Mouse (Mus musculus) right cerebral cortex, postnatal 10 days (tissue): ENCODE measurements at regions not wholly inside any gene's neighbourhood (a gene's known extent, or its start where the extent isn't known, plus 50 kb on each side); places are given as distances from the start of the nearest gene placed in this dataset.

Source experiments
- DNase-seq, 2 experiments: peaks; one replicate each; pipeline ENCODE4 v3.0.0; 2021; ENCODE audit warnings: low spot score in 2 of 2

DNA sequence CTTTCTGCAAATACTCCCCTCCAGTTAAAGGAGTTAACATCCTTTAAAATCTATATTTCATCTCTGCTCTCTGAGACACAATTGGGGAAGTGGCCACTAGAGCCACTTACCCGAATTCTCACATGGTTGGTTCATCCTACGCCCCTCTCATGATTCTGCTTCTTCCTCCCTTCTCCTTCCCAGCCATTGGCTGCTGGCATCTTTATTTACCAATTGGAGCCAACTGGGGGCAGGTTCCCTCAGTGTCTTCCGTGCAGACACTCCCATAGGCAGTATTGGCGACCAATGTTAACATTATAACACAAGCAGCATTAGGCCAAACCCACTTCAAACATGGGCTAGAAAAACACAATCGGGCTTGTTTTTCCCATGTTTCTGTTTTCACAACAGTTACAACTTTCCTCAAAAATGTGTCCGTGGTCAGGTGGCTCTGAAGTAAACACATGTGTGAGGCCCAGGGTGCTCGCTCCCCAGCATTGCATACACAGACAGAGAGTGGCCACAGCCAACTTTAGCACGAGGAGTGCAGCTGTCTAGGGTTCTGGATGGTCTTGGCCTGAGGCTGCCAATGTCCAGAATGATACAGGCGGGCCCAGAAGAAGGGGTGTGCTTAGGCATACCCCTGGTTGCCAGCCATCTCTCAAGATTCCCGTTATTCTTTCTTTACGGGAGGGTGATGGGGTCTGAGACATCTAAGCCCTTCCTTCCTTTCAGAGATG, 119.1 kb downstream of the Zfp706 start:
- DNase-seq = no peak

DNA sequence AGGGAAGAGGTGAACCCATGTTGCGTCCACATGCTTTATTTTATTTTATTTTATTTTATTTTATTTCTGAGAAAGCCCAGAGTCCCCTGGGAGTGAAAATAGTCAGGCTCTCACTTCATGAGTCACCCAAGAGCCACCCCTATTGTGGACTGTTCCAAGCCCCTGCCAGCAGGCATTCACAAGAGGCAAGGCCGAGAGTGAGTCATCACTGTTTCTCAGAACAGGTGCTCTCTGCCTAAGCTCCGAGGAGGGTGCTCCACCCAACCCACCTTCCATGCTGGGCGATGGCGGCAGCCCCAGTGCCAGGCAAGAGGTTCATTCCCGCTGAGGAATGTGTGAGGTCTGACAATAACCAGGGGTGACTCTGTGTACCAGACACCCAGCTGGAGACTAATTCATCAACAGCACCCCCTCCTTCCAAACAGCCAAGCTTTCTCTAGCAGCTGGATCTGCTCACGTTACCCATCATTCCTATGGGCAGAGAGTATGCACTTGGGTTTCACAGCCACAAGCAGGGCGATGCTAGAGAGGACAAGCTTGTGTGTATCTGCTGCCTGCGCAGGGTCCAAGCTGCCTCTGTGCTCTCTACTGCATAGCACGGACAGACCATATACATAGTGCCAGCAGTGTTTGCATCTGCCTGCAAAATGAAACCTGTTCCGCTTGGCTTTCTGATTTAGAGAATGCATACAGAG, 122.8 kb downstream of the Zfp706 start:
- no peak for DNase-seq

DNA sequence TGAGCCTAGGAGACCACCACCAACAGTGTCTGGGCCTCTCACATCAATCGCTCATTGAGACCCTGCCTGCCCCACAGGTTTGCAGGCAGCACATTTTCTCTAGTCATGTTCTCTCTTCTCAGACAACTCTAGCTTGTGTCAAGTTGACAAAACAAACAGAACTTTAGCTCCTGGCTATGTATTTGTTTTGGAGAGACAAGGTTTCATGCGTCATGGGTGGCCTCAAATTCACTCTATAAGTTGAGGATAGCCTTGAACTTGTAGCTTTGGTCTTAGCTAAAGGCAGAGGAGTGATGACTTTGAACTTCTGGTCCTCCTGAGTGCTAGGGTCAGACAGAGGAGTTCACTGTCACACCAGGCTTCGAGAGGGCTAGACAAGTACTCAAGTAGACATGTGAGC, 123.5 kb downstream of the Zfp706 start:
- DNase-seq = no peak

DNA sequence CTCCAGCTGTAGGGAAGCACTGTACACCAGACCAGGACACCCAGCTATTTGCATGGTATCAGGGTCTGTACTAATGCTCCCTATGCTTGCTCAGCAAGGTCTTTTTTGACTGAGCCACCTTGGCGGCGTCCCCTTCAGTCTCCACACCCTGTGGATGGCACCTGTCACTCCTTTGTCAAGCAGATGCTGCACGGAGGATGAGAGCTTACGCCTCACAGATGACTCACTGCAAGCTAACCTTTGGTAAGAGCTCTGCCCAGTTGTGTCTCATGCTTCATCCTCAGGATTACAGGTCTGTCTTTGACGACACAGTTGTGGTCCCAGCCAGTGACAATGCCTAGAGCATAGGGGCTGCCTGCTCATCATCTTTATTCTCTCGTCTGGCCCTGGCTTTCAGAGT, 124.4 kb downstream of the Zfp706 start:
- DNase-seq = no peak

DNA sequence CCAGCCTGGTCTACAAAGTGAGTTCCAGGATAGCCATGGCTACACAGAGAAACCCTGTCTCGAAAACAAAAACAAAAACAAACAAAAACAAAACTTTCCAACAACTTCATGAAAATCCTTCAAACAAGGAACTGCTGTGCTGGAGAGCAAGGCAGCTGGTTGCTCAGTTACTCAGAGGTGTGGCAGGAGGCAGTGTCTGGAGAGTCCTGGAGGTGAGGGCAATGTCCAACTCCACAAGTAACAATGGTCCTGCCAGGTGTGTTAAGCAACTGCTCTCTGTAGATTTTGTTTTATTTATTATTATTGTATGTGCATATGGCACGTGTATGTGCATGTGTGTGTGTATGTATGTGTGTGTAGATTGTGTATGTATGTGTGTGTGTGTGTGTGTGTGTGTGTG, 126.0 kb downstream of the Zfp706 start:
- DNase-seq = no peak

DNA sequence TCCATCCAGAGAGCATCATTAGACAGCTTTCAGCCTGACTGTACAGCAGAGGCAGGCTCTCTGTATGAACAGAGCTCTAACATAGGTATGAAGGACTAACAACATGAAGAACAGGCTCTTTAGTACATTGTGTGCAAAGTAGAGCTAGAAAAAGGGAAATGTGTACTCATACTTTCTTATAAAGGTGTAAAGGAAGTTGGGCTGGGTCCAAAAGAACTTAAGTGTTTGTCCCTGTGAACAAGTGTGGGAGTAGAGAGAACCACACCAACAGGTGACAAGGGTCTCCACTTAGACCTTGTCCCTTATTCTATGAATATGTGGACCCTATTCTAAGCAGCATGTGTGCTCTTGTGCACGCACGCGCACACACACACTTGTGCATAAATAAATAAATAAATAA, 127.0 kb downstream of the Zfp706 start:
- DNase-seq = no peak

DNA sequence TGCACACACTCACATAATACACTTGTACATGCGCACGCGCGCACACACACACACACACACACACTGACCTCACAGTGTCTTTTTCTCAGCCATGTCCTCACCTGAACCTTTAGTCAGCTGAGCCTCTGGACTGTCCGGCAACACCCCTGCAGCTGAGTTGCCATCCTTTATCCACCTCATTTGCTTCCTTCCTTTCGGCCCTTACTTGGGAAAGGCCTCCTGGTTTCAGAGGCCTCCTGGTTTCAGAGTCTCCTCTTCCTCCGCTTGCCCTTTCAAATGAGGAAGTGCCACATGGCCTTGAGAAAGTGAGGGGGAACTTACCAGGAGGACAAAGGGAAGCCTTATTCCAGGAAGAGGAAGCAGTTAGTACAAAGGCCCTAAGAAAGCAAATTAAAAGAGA, 128.0 kb downstream of the Zfp706 start:
- no peak for DNase-seq

DNA sequence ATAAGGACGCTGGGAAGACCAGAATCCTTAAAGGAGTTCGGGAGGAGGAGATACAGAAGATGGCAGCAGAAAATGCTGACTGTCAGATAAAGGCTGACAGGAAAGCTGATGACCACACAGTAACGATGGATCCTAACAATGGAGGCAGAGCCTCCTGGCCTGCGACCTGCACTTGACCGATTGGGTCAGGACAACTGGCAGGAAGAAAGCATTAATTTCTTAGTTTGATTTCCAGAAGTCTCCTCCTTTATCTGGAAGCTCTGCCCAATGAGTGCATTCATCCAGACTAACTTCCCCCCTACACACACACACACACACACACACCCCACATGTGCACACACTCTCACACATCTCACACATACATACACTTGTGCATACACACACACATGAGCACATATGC, 128.6 kb downstream of the Zfp706 start:
- DNase-seq = no peak

DNA sequence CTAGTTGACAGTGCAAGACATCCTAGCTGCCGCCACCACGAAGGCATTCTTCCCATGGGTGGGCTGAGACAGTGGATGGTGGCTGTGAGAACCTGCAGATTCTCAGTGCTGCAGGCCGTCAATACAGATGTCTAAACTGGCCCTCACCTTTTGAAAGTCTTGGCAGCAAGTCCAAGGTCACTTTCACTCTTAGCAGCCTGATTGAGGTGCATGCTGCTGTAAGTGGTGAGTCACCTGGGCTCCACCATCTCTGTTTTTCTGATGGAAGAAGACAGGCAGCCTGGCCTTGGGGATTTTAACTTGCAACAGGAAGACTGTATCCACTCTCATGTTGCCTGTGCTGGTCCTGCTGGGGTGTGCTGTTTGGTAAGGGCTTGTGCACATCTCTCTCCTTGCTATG, 129.3 kb downstream of the Zfp706 start:
- no peak for DNase-seq

DNA sequence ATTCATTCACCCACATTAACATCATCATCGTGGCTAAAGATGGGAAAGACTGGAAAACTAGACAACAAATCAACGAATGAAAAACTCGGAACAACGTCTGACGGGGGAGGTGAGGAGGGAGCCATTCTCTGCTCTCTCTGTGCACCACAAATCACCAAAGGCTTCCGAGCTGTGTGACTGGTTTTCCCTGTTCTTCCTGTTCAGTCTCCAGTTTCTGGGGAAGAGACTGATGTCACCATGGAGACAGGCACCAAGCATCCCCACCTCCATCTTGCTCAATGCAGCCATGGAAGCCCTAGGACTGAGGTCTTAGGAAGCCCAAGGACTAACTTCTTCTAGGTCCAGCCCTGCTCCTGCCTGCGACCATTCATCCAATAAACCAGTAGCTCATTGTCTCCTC, 130.1 kb downstream of the Zfp706 start:
- no peak for DNase-seq

DNA sequence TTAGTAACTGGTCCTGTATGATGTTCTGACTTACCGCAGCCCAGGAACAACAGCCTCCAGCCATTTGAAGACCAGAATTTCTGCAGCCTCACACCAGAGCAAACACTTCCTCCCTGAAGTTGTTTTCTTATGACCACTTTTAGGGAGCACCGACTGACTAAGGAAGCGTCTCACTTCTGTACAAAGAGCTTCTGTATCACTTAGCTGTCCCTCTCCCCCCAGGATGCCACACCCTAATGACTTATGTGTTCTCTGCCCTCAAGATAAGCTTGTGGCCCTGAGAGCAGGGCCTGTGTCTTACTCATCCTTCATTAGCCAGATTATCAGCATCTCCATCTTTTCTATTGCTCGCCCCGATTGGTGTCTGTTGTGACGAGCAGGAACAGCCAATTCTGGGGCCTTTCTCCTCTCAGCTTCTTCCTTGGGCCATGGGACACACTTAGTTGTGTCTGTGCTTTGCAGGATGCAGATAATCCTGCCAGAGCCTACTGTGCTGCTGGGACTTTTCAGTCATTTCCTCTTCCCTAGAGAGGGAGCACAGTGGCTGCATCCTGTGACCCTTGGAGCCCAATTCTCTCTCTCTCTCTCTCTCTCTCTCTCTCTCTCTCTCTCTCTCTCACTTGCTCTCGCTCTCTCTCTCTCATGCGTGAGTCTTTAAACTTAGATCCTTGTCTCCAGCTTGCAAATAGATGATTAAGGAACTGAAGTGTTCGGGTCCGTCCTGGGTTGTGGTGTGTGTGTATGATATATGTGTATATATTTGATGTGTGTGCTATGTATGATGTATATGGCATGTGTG, 131.4 kb downstream of the Zfp706 start:
- DNase-seq = no peak

DNA sequence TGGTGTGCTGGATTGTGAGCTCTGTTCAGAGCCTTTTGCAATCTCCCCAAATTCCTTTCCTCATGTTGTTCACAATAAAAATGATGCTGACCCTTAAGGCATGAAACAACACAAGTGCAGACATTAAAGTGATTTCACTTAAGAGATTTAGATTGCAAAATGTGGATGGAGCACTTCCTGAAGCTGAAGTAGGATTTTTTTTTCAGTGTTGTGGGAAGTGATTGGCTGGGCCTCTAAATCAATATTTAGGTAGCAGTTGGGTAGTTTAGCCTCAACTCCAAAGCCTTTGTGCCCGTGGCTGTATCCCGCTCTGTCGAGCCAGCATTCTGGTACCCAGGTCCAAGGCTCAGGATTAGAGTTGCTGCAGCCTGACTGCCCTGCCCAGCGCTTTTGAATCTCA, 133.0 kb downstream of the Zfp706 start:
- no peak for DNase-seq

DNA sequence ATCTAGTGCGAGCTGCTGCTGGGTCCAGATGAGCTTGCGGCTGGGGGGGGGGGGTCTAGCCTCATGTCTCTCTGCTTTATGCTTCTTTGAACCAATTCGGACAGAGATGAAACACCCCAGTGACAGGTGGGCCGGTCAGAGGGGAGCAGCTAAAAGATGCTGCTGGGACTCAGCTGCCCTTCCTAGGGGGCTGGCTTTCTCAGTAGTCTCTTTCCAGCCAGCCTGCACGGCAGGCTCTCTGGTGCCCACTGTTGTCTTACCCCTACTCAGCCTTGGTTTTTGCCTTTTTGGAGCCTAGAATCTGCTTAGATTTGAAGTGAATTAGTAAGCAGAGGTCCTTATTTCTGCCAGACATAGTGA, 133.7 kb downstream of the Zfp706 start:
- DNase-seq = no peak

DNA sequence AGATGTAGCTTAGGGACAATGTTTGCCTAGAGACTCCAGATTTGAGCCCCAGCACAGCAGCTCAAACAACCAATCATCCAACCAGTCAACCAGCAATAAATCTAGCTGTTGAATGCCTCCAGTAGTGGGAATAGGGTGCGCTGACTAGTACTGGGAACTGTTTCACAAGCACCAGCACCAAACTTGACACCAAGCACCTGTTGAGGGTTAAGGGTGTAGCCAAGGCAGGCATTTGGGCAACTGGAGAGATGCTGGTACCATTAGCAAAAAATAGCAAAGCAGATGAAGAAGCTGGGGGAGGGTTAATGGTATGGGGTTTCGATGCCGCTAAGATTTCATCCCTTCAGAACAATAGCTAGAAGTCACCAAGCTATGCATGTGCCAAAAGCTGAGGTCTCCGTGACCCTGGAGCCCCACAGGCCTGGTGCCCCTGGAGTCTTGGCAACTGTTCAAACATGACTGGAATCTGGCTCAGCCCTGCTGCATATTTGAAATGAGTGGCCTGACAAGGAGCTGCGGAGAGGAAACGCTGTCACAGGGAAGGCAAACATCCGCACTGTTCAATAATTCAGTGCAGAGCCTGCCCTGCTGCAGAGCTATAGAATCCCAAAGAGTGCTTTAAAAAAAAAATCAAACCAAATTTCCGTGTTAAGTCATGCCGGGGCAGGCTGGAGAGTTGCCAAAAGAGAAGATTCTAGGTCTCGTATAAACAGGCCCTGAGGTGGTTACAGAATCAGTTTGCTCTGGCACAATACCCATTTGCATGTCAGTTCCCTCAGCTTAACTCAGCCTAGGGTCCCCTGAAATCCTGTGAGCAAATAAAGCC, 134.3 kb downstream of the Zfp706 start:
- DNase-seq = peak in 1 of 2 experiments; percentile 47

DNA sequence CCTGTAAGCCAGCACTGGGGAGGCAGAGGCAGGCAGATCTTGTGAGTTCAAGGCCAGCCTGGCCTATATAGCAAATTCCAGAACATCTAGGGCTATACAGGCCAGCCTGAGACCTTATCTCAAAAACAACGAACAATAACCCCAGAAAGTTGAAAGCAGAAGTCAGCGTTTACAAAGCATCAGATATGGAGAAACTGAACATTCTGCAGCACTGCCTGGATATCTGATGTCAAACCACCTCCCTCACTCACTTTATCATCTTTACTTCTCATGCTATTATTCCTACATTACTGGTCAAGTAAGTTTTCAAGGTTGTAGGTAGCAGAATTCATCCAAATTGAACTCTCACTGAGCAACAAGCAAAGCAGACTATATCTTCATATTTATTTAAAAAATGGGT, 135.0 kb downstream of the Zfp706 start:
- DNase-seq = no peak

DNA sequence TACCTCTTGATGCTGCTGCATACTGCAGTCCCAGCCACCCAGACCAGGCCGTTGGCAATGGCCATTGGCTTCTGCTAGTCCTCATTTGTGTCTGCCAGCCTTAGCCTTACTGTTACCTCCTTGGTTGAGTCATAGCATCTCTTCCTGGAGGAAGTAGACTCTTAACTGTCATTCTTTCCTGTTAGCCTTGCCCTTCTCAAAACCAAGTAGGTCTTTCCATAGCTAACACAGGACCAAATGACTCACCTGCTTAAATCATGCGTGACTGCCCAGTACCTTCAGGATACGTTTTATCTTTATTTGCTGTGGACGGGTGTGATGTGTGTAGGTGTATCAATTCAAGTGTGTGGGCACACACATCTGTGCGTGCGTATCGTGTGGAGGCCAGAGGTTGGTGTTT, 136.9 kb downstream of the Zfp706 start:
- DNase-seq = no peak

DNA sequence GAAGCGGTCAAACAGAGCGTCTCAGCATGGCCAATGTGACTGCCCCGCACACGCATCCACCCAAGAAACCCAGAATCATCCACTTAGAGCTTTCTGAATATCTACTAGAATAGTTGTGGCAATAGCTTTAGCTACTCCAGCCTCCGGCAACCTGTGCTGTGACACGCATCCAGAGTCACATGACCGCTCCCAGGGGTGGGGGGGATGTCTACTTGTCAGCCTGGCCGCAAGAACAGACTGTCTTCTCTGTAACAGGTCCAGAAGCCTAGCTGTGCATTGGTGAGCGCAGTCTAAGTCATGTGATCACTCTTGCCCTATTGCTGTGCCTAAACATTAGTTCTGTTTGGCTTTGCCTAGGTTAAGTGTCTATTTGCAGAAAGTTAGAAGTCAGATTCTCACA, 137.5 kb downstream of the Zfp706 start:
- DNase-seq = no peak

DNA sequence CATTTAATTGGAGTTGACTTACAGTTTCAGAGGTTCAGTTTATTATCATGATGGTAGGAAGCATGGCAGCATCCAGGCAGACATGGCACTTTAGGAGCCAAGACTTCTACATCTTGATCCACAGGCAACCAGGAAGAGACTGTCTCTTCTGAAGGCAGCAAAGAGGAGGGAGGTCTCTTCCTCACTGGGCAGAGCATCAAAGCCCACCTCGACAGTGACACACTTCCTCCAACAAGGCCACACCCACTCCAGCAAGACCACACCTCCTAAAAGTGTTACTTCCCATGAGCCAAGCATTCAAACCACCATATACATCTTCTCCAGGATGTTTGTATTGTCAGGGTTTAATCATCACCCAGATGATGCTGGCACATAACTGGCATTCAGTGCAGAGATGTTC, 141.5 kb downstream of the Zfp706 start:
- no peak for DNase-seq

DNA sequence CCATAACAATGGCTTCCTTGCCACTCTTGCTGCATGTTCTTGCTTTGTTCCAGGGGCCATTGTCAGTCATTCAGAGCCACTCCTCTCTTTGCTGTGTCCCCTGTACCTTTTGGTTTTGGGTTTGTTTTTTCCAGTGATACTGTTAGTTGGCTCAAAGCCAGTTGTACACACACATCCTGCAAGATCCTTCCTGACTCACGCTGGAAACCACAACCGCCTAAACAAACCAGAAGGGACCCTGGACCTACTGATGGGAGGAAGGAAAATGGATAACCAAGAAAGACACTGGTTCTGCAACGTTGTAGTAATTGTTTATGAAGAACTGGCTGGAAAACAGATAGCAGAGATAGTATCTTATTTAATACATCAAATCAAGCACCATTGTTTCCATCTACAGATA, 142.2 kb downstream of the Zfp706 start:
- no peak for DNase-seq

DNA sequence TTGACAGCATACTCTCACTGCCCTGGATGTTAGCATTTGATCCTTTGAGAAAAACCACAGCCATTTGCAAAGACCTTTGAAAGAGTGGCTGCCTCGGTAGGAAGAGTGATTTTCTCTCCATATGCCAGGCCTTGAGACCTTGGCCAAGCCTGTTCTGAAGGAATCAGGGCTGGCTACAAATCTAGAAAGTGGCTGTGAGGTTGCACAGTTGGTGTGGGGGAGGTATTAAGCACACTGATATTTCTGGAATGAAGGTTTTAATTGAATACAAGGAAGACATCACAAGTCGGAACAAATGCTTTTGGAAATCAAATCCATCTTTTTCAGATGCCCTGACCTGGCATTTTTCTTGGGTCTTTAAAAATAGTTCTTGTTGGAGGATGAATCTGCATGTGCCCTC, 143.5 kb downstream of the Zfp706 start:
- DNase-seq = no peak

DNA sequence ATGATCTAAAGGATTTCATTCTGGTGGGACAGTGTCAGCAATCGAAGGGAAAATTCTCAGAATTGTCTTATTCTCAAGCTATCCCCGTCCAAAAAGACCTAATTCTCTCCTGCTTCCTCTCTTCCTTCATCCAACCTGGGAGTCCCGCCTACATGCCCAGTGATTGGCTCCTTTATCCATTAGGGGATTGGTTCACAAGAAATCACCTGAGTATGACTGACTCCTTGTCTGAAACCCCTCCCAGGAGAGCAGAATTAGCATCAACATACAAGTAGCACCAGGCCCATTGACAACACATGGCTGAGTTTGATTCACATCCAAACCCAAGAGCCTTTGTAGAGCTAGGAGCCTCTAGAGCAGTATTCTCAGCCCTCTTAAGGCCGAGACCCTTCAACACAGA, 148.9 kb downstream of the Zfp706 start:
- no peak for DNase-seq

DNA sequence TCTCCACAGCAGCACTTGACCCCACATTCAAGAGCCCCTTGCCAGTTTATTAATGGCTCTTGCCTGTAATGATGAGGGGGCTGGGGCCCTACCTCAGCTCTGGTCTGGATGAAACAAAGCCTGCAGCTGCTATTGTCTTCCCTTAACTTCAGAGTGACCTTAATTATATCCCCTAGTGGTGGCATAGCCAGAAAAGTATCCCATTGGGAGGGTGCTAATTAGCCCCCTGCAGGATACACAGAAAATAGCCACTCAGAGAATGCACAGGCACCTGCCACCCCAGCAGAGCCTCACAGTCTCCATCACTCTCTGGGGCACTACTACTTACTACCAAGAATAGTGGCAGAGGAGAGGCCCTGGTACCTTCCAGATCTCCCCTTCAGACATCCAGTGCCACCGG, 150.0 kb downstream of the Zfp706 start:
- no peak for DNase-seq
